Mouse (Mus musculus) spleen, postnatal 10 days (tissue): ENCODE results near the gene Supt3.

Experiments
- DNase-seq, 2 experiments: peaks; one replicate each; pipeline ENCODE4 v3.0.0; 2021 to 2022; ENCODE audit warnings: low spot score in 2 of 2

The Supt3 gene

GRCm38 (mm10) chr17:45056894-45057293, 279.9 kb downstream of the Supt3 start:
- no peak for DNase-seq

- DNase-seq = no peak
Observed at GRCm38 (mm10) chr17:45057780-45058179, 280.8 kb downstream of the Supt3 start.

- no peak for DNase-seq
Observed at GRCm38 (mm10) chr17:45058566-45059363, 281.8 kb downstream of the Supt3 start.

- no peak for DNase-seq
Observed at GRCm38 (mm10) chr17:45063776-45064175, 286.8 kb downstream of the Supt3 start.

GRCm38 (mm10) chr17:45065465-45065864, 288.5 kb downstream of the Supt3 start:
- no peak for DNase-seq

GRCm38 (mm10) chr17:45067441-45067840, 290.5 kb downstream of the Supt3 start:
- no peak for DNase-seq

- DNase-seq = no peak
Observed at GRCm38 (mm10) chr17:45068321-45068720, 291.4 kb downstream of the Supt3 start.

- no peak for DNase-seq
Observed at GRCm38 (mm10) chr17:45072495-45073347, 295.8 kb downstream of the Supt3 start.

GRCm38 (mm10) chr17:45073348-45073634, 296.3 kb downstream of the Supt3 start:
- DNase-seq = no peak

- no peak for DNase-seq
Observed at GRCm38 (mm10) chr17:45073779-45074178, 296.8 kb downstream of the Supt3 start.

- no peak for DNase-seq
Observed at GRCm38 (mm10) chr17:45076951-45077350, 300.0 kb downstream of the Supt3 start.

GRCm38 (mm10) chr17:45077921-45078640, 301.1 kb downstream of the Supt3 start:
- DNase-seq = no peak

GRCm38 (mm10) chr17:45081521-45081920, 304.6 kb downstream of the Supt3 start:
- DNase-seq = no peak

GRCm38 (mm10) chr17:45081955-45082475, 305.1 kb downstream of the Supt3 start:
- DNase-seq = no peak

- DNase-seq = no peak
Observed at GRCm38 (mm10) chr17:45086361-45086760, 309.4 kb downstream of the Supt3 start.

- no peak for DNase-seq
Observed at GRCm38 (mm10) chr17:45087022-45087421, 310.1 kb downstream of the Supt3 start.

- no peak for DNase-seq
Observed at GRCm38 (mm10) chr17:45101064-45101463, 324.1 kb downstream of the Supt3 start.

- no peak for DNase-seq
Observed at GRCm38 (mm10) chr17:45115386-45115785, 338.4 kb downstream of the Supt3 start.

GRCm38 (mm10) chr17:45118565-45119471, 341.9 kb downstream of the Supt3 start:
- DNase-seq = no peak

GRCm38 (mm10) chr17:45119609-45120201, 342.8 kb downstream of the Supt3 start:
- peak in 1 of 2 experiments; percentile 19 for DNase-seq

GRCm38 (mm10) chr17:45123856-45124255, 346.9 kb downstream of the Supt3 start:
- DNase-seq = no peak
